Mouse (Mus musculus) heart, adult 8-10 months (tissue): ENCODE results near the gene Eya3. TPM values are rescaled to one million over a fixed set of nuclear protein-coding genes. Genes with fewer than 3 reads are reported as not detected.
A peak's percentile ranks its signal among the peaks of the same experiment; 100 is the strongest.
"Not testable (repeated sequence)": the region's sequence is repeated elsewhere in the genome, so short reads cannot be mapped to it uniquely, and the experiment has no call there.

Experiments used
- DNase-seq: peaks from one replicate; pipeline ENCODE4 v3.0.0; 2022; ENCODE audit warnings: low spot score
- total RNA-seq, 4 experiments: library from RNA; stranded (reverse); gene quantifications; 2 replicates each; pipeline ENCODE4 v1.2.4; 2022

Gene Eya3
- 10 to 100 TPM; 28.7 to 34.2 (median 30.2) TPM for total RNA-seq

DNA sequence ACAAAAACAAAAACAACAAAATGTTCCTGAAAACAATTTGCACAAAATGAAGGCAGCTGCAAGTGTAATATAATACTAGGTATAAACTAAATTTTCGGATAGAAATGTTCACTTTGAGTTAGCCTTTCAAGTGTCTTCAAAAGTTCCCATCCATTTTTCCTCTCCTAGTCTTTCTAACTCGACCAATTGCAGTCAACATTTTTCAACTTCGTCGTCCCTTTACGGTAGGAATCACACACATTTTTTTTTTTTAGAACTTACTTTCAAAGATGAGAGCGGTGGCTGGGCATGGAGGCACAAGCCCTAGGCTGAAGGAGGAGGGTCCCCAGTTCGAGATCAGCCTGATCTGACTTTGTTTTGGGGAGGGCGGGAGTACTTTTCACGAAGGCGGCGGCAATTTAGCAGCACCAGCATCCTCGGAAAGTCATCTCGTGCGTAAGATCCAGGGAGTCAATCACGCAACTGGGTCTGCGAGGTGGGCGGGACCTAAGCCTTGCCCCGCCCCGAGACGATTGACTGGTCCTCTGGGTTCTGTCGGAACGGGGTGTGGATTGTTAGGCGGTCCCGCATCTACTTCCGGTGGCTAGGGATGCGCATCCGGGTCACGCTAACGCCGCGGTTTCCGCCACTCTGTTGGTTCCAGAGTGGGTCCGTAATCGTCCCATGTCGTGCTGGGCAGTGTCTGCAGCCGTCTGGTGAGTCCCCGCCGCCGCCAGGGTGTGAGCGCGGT is at the start of gene Eya3:
Eya3 (plus strand) TSS at position 527 of the 730 bp plus-strand sequence.
- DNase-seq, result peak; percentile 94

DNA sequence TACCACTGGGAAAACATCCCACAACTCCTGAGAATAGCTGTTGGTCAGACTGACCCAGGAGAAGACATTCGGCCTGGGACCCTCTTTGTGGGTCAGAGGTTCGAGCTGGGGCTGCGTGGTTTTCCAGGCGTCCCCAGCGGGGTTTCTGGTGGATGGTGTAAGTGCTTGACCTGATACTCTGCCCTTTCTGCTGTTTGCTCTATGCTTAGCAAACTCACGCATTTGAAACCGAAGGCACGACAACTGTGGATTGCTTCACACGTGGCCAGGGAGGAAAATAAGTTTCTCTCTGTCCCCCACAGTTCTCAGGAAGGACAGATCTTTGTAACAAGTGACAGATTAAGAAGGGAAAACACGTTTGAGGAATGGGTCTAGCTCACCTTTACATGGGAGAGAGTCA is 48.1 kb upstream of the Eya3 start:
- DNase-seq, result no peak

DNA sequence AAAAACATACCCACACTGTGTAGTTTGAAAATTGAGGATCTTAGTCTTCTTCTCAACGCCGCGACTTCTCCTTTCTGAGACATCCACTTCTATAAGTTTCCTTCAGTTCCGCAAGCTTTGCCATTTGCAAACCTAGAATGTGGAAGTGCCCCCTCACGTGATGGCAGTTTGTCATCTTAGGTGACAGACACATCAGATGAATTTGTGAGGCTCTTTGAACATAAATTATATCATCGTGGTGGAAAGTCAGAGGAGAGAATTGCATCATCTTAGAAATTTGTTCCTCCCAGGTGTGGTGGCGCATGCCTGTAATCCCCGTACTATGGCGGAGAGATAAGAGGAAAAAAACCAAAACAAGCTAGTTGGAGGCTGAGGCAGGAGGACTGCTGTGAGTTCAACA is 45.8 kb upstream of the Eya3 start:
- peak; percentile 56 for DNase-seq

DNA sequence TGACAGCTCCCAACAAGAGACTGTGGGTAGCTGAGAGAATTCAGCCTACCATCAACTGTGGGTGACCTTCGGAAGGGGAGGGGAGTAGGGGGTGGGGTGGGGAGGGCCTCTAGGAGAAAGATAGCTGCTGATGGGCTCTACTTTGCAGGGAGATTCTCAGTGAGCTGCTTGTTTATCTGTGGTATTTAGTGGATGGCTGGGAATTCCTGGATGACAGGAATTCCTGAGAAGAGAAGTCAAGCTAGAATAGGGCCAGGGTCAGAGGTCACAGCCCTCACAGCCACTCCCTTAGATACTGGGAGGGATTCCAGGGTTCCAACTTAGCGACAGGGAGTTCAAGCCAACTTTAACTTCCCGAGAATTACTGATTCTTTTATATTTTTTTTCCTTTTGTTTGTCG is 44.6 kb upstream of the Eya3 start:
- no peak for DNase-seq

GRCm38 (mm10) chr4:132598861-132599260 is 39.9 kb upstream of the Eya3 start:
- no peak for DNase-seq

GRCm38 (mm10) chr4:132599764-132600163 is 39.0 kb upstream of the Eya3 start:
- DNase-seq, result no peak

GRCm38 (mm10) chr4:132600465-132600864 is 38.3 kb upstream of the Eya3 start:
- DNase-seq, result no peak

DNA sequence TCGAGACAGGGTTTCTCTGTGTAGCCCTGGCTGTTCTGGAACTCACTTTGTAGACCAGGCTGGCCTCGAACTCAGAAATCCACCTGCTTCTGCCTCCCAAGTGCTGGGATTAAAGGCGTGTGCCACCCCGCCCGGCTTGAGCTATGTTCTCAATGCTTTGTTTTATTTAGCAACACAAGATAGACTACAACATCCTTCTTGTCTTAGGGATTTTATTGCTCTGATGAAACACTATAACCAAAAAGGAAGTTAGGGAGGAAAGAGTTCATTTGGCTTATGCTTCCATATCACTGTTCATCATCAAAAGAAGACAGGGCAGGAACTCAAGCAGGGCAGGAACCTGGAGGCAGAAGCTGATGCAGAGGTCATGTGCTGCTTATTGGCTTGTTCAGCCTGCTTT is 37.5 kb upstream of the Eya3 start:
- DNase-seq, result not testable (repeated sequence)

- DNase-seq, result no peak
Observed at GRCm38 (mm10) chr4:132603468-132603867, 35.3 kb upstream of the Eya3 start.

- DNase-seq, result no peak
Observed at GRCm38 (mm10) chr4:132605816-132606215, 33.0 kb upstream of the Eya3 start.

DNA sequence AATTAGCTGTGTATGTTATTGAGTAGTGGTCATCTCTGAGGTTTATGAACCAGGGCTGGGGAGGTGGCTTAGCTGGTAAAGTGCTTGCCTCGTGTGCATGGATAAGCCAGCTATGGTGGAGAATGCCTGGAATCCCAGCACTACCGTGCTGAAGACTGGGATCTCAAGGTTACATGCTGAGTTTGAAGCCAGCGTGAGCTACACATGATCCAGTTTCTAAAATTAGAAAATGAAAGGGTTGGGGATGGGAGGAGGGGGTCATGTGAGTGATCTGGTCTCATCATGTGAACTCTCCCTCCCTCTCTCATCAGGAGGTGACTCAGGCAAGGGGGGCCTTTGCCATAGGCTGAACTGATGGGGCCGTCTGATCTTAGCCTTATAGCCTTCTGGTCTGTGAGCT is 30.6 kb upstream of the Eya3 start:
- DNase-seq, result peak; percentile 41

DNA sequence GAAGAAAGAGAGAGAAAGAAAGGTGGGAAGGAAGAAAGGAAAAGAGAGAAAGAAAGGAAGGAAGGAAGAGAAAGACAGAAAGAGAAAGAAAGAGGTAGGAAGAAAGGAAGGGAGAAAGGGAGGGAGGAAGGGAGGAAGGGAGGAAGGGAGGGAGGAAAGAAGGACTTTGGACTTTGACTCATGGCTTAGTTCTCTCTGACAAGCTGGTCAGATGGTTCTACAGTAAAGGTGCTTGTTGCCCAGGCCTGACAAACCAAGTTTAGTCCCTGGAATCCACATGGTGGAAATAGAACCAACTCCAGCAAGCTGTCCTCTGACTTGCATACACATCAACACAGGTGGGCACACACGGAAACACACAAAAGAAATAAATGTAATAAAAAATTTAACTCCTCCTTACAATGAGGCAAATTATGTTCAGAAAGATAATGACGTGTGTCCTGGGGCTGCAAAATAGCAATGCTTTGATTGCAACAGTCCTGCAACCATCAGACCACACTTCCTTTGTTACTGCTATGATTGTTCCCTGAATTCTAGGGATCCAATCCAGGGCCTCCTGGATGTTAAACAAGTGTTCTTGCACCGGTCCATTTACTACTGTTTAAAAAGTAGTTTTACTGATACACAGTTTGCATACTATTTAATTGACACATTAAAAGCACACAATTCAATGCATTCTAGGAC is 28.3 kb upstream of the Eya3 start:
- DNase-seq, result no peak

- no peak for DNase-seq
Observed at GRCm38 (mm10) chr4:132611320-132611719, 27.5 kb upstream of the Eya3 start.

DNA sequence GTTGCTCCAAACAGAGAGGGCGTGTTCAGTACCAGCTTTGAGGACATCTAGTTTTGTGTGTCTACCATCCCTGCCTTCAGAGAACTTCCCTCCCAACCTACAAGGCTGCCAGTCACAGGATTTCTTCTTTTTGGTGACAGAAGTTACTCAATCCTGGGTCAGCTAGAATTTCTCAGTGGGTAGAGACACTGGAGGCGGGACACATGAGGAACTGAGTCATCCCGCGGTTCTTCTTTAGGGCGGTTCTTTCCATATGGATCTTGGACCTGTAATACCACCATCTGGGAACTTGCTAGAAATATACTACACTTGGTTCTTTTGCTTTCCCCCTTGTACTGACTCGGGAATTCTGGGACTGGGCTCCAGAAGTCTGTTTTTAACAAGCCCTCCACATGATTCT is 20.9 kb upstream of the Eya3 start:
- no peak for DNase-seq

DNA sequence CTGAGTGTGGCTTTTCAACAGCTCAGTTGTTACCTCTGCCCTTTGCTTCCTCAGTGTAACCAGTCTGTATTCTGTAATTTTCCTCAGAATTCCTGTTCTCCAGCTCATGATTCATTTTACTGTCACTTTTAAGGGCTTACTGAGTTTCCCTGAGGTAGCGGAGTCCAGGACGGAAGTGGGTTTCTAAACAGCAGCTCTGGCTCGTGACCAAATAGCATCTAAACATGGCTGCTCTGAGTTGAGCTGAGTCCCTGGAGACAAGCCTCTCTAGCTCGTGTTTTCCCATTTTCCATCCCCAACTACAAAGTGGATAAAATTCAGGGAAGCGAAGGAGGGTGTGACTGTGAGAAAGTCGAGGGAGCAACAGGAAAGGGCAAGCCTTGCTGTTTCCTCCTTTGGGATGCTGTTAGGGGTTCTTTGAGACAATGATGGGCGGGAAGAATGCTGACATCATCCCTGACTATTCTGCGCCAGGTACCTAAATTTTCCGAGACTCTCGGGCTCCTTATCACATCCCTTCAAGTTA is 19.9 kb upstream of the Eya3 start:
- DNase-seq, result no peak

- no peak for DNase-seq
Observed at GRCm38 (mm10) chr4:132620134-132620533, 18.7 kb upstream of the Eya3 start.

DNA sequence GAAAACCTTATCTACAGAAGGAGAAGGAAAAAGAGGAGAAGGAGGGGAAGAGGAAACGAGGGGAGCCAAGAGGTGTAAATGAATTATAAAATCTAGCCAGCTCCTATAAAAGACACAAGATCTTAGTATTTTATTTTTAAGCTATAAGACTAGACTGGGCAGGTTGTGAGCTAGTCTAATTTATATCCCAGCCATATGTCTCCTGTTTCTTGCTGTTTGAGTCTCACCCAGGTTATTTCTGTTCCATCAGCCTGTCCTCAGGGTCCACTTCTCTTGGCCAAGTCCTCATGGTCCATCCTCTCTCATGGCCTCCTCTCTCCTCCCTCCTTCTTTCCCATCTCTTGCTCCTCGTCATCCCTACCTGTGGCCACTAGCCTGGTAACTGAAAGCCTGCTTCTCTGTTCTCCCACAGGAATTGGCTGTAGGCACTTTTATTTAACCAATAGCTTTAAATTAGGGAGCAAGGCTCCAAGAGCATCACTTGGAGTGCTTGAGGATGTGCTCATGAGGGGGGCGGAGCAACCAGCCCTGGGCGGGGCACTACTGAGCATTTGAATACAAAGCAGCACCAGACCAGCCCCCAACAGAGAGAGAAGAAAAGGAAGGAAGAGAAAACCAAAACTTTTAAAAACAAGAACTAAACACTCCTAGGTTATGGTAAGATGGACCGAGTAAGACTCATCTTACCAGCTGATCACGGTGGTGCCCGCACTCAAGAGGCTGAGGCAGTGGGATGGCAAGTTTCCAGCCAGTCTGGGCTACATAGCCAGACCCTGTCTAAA is 17.3 kb upstream of the Eya3 start:
- no peak for DNase-seq

- no peak for DNase-seq
Observed at GRCm38 (mm10) chr4:132624034-132624657, 14.6 kb upstream of the Eya3 start.

DNA sequence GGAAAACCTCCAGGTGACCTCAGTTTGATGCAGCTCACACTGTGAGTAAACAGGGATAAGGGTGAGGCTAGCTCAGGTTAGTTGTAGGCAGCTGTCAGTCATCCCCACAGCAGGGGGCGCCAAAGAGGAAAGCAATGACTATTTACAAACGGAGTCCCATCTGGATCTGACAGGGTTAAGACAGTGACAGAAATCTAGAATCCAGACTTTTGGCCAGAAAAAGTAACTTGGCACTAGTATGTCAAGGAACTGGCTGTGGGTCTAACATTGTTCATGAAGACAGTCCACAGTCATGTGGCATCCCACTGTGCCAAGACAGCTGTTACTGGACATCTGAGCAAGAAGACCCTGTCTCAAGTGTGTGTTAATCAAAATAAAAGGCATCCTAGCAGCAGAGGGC is 10.0 kb upstream of the Eya3 start:
- DNase-seq, result no peak

- DNase-seq, result no peak
Observed at GRCm38 (mm10) chr4:132635971-132636370, 2.8 kb upstream of the Eya3 start.

DNA sequence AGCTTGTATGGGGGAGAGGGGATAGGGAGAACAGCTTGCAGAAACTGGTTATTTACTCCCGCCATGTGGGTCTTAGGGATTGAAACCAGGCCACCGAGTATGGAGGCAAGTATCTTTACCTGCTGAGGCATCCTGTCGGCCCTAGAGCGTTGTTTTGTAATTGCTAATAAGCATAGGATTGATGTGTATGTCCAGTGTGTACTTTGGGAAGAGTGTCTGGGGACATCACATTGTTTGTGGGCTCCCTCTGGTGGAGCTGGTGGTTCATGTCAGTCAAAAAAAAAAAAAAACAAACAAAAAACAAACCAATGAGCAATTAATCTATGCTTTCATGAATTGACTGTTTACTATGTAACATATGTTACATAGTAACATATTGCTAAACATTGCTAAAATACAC is 2.2 kb upstream of the Eya3 start:
- no peak for DNase-seq

- DNase-seq, result peak; percentile 36
Observed at GRCm38 (mm10) chr4:132639191-132639713, 465 bp downstream of the Eya3 start.
